Mouse (Mus musculus) telencephalon, adult 2 months (tissue): ENCODE measurements around the gene Wnt7b.

Experiments used
- DNase-seq: peaks from one replicate; pipeline ENCODE4 v3.0.0-alpha.2; 2011; ENCODE audit warnings: low read depth, low spot score

Gene Wnt7b

DNA sequence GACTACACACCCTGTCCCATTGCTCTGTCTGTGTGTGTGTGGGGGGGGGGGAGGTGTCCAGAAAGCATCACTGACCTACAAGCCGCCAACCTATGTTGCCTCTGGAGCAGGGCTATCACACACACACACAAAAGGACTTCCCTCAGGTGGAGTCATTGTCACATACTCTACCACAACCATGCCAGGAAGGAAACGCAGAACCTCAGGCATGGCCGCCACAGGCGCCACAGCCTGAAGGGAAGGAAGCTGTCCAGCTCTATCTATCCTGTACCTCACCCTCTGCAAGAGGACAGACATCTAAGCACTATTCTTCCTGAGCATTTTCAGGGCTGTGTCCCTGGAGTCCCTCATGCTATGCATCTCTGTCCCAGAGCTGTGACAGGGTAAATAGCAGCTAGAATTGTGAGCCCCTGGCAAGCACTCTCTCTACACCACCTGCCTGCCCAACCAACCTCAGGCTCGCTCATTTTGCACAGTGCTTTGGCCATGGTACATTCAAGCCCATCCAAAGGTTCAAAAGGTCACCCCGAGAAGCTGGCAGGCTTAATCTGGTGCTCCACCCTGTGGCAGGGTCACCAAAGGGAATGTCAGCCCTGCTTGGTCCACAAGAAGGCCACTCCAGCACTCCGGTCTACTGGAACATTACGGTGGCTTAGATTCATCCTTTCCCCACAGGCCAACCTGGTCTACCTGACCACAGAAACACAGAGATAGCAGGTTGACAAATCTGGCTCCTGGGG, 12.1 kb downstream of the Wnt7b start:
- no peak for DNase-seq

- no peak for DNase-seq
These were observed 13.0 kb downstream of the Wnt7b start for GRCm38 (mm10) chr15:85569167-85569797.

DNA sequence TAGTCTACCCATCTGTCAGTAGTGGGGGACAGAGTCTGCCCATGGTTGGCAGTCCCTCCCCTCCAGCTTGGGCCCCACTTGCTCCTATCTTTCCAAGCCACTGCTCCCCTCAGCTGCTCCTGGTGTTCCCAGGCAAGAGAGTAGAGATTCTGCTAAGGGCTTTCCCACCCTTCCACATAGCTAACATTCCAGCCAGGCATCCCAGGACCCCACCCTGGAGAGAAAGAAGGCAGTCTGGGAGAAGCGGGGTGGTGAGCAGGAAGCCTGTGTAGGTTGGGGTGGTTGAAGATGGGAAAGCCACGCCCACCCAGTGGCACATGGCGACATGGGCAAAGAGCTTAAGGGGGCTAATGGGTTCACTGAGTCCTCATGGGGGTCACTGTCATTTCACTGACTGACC, 13.9 kb downstream of the Wnt7b start:
- DNase-seq: no peak

GRCm38 (mm10) chr15:85564966-85565365, 17.3 kb downstream of the Wnt7b start:
- DNase-seq: no peak

DNA sequence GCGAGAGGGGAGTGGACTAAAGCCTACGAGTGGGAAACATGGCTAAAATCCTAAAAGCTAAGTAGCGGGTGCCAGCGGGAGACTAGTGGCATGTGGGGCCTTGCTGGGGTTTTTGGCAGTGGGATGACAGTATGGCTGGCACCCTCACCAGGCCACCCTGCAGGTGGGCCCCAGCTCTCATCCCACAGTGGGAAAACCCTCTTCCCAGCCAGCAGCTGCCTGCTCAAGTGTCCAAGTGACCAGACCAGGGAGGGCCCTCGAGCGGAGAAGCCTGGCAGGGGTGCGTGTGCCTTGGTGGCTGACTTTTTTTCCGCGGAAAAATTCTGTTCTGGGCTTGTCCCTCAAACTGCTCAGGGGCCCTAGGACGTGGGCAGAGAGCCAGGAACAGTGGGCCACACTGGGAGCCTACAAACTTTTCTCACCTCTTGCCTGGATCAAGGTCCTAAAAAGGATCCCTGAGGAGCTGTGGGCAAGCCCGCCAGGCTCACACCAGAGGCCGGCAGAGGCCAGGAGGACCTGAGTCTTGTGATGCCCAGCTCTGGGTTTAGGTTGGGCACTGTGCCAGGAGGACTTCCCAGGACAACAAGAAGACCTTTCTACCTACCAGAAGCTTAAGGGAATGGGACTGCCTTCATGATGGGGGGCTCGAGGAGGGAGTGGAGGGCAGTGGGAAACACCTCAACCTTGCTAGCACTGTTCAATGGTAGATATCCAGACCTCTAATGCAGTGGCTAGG, 18.1 kb downstream of the Wnt7b start:
- no peak for DNase-seq

DNA sequence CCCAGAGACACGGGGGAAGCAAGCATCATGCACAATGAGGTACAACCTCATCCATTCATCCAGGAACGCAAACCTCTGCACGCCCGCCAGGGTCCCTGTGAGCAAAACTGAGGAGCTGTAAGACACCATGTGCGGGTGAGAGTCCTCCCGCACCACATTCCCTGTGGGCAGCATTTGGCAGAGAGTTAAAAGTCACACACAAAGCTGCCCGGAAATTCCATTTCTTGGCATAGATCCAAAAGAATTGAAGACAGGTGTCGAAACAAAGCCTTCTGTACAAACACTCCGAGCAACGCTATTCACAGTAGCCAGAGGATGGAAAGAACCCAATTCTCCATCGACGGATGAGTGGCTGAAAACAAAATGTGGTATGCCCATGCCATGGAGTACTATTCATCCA, 20.3 kb downstream of the Wnt7b start:
- DNase-seq: no peak

DNA sequence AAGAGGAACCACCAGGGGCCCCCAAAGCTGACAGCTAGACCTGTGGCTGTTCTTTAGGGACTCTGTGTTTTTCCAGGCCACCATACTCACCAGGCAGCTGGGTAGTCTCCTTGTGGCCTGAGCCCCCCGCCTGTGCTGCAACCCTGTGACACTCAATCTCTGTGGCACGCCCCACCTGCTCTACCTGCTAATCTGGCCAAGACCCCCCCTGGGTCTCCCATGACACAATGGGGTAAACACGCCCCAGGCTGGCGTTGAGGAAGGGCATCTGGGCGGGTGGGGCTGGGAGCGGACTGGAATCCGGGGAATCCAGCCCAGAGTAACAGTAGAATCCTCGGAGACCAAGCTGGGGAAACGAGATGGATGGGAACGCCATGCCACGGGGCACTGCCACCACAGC, 21.4 kb downstream of the Wnt7b start:
- no peak for DNase-seq

DNA sequence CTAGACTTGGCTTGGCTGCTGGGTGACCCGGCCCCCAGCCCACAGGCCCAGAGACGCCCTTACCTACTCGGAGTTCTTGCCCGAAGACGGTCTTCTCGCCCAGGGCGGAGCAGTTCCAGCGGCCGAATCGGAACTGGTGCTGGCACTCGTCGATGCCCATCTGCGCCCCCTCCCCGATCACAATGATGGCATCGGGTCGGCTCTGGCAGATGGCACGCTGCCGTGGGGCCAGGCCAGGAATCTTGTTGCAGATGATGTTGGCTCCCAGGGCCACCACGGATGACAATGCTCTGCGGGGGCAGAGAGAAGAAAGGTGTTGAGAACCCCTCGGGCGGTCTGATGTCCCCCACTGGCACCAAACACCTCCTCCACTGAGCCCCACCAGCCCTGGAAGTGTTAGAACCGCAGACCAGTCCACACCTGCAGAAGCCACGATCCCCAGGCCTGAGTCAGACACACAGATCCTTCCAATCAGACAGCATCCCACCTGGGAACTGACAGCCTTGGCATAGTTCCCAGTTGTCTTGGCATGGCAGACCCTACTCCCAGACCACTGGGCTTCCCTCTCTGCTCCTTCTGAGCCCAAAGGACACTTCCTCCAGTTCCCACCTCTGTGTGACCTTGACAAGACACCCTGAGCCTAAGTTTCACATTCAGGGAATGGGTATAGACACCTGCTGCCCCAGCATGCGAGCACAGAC, 23.3 kb downstream of the Wnt7b start:
- no peak for DNase-seq

GRCm38 (mm10) chr15:85555799-85556198, 26.5 kb downstream of the Wnt7b start:
- no peak for DNase-seq

- no peak for DNase-seq
These were observed 28.9 kb downstream of the Wnt7b start for GRCm38 (mm10) chr15:85553421-85553820.

- no peak for DNase-seq
These were observed 35.8 kb downstream of the Wnt7b start for GRCm38 (mm10) chr15:85546500-85546899.

DNA sequence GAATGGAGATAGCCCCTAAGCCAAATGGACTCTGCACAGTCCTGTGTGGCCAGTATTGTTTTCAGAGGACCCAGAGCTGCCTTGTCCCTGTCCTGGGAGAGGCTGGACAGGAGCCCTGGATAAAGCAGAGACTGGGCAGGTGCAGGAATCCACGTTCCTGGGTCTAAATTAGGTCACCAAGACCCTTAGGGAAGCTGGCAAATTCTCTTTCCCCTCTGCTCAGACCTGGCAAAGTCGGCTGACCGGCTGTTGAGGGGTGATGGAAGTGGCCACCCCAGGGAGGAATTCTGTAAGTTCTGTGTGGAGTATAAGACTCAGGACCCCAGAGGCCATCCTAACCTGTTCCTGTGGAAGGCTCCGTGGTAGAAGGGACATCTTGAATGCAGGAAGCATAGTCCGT, 36.9 kb downstream of the Wnt7b start:
- no peak for DNase-seq

GRCm38 (mm10) chr15:85538170-85538569, 44.1 kb downstream of the Wnt7b start:
- no peak for DNase-seq

- no peak for DNase-seq
These were observed 45.1 kb downstream of the Wnt7b start for GRCm38 (mm10) chr15:85537151-85537550.

DNA sequence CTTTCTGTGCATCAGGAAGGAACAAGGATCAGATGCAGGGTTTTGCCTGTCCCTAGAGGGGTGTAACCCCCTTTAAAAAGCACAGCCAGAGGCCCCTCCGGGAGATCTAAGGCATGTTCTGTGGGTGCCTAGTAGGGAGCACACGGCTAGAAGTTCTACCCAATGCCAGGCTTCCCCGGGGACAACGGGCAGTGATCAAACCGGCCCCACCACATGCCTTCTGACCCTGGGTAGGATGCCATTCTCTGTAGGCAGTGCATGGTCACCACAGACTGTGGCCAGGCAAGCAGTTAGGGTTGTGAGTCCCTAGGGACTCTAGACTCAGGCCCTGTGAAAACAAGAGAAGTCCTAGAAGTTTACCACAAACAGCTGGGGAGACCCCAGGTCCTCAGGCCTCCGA, 47.6 kb downstream of the Wnt7b start:
- DNase-seq: no peak

DNA sequence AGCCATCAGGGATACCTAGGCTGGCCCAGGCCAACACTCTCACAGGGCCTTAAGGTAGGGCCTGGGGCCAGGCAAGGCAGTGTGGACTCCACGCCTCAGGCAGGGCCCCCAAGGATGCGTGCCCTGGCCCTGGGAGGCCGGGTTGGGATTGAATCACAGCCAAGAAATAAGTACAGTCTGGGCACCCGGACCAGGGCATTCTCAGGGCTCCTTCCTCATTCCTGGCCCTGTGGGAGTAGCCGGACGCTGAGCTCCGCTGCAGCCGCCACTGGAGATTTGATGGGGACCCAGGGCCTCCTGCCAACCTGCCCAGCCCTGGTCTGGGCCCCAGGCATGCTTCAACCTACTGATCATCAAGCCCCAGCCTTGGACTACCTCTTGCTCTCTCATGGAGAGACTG, 48.1 kb downstream of the Wnt7b start:
- DNase-seq: no peak

DNA sequence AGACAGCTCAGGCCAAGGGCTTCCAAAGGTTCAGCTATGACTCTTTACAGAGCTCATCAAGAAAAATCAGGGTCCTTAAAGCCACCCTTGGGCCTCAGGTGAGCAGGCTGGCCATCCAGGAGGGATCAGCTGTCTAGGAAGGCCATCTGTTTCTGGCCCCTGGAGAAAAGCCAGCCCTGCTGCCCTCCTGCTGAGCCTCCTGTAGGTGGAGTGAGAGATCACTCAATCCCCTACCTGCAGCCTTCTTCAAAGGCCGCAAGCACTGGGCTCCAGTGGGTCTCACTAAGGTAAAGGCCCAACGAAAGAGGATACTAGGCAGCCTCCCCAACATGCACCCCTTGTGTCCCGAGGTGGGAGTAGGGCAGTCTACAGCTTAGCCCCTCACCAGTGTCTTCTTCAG, 50.2 kb downstream of the Wnt7b start:
- no peak for DNase-seq

DNA sequence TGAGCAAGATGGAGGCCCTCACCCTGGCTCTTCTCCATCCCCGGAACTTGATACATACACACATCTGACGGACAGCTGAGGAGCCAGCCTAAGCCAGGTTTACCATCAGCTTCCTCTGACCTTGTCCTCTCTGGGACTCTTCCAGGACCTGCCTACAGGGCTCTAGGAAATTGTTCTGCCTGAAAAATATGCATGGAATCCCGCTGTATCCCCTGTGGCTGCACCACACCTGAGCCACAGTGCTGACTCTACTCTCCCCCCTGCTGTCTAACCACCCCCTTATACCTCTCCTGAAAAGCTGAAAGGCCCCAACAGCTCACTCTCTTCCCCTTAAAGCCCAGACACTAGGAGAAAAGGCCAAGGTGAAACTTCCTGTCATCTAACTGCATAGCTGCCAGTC, 52.4 kb downstream of the Wnt7b start:
- no peak for DNase-seq

- DNase-seq: no peak
These were observed 57.8 kb downstream of the Wnt7b start for GRCm38 (mm10) chr15:85524404-85524950.

DNA sequence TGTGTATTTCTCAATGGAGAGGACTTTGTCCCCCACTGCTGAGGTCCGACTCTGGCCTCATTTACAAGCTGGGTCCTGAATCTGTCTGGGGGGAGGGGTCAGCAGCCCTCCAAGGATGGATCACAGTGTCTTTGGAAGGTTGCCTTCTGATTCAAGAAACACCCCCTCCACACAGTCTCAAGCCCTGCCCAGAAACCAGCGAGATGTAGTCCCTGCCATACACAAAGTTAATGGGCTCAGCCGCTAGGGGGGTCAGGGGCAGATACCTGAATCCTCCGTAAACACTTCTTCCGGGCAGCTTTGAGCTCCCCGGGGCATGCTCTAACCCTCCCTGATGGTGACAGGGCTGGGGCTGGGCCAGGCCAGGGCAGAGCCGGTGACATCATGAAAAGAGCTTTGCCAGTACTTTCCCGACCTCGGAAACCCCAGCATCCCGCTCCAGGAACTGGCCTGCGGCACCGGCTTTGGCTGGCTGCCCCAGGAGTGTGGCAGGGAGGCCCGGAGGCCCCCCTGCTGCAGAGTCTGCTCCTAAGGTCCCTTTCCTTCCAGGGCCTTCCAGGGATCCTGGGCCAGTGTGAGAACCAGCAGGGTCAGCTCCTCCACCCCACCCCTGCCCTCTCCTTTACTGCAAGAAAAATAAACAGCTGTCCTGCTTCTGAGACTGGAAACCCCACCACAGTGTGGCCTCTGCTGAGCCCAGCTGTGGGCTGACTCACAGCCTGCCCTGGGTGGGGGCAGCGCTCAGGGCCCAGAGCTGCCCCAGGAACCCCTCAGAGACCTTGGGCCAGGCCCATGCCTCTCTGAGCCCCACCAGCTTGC, 58.9 kb downstream of the Wnt7b start:
- no peak for DNase-seq

GRCm38 (mm10) chr15:85519438-85519837, 62.8 kb downstream of the Wnt7b start:
- no peak for DNase-seq
